Mouse (Mus musculus): ENCODE results near the gene S100a10. TPM values are rescaled to one million over a fixed set of nuclear protein-coding genes. Genes with fewer than 3 reads are reported as not detected.
"Not testable (repeated sequence)": the region's sequence is repeated elsewhere in the genome, so short reads cannot be mapped to it uniquely, and the experiment has no call there.

Gene S100a10
- polyA plus RNA-seq, 1 experiment from 2014 or later: 89.9 TPM

GRCm38 (mm10) chr3:93538486-93538885 is 16.4 kb upstream of the S100a10 start:
- Histone ChIP-seq H3K36me3 (ENCODE audit: control insufficient read depth, insufficient read depth, low read length) (no peaks in the 10 kb centered on the region), H3K9me3 (ENCODE audit: control insufficient read depth, low read length) (no peaks in the 10 kb centered on the region), H3K9ac (ENCODE audit: low read length) (no peak overlapping the region), H3K4me3 (ENCODE audit: low read depth, low read length) (no peak overlapping the region), H3K4me2 (ENCODE audit: low read depth, severe bottlenecking) (no peak overlapping the region), H3K27ac (replicated peaks; ENCODE audit: low read depth, low read length) (no peak overlapping the region), H3K27me3 (ENCODE audit: control insufficient read depth, insufficient read depth, low read length) (no peaks in the 10 kb centered on the region), H3K4me1 (ENCODE audit: control insufficient read depth, insufficient read depth, low read length) (no peaks in the 10 kb centered on the region)
- WGBS: 89% methylated on average over 2 of the region's 2 CpGs
- no peak for ATAC-seq (ENCODE audit: insufficient number of reproducible peaks, low FRiP score, low TSS enrichment, low read depth)
- no peak for DNase-seq (ENCODE audit: low spot score)

- no peak overlapping the region for H3K27ac ChIP-seq (replicated peaks; ENCODE audit: low read depth, low read length)
- H3K4me3 ChIP-seq (ENCODE audit: low read depth, low read length): no peak overlapping the region
- DNase-seq (ENCODE audit: low spot score): no peak
- H3K4me1 ChIP-seq (ENCODE audit: control insufficient read depth, insufficient read depth, low read length): no peaks in the 10 kb centered on the region
- 71% methylated on average over 2 of the region's 2 CpGs for WGBS
- no peak overlapping the region for H3K9ac ChIP-seq (ENCODE audit: low read length)
- ATAC-seq (ENCODE audit: insufficient number of reproducible peaks, low FRiP score, low TSS enrichment, low read depth): no peak
- H3K36me3 ChIP-seq (ENCODE audit: control insufficient read depth, insufficient read depth, low read length): no peaks in the 10 kb centered on the region
- H3K27me3 ChIP-seq (ENCODE audit: control insufficient read depth, insufficient read depth, low read length): no peaks in the 10 kb centered on the region
- H3K4me2 ChIP-seq (ENCODE audit: low read depth, severe bottlenecking): no peak overlapping the region
- H3K9me3 ChIP-seq (ENCODE audit: control insufficient read depth, low read length): no peaks in the 10 kb centered on the region
Measured at GRCm38 (mm10) chr3:93541501-93541900, 13.4 kb upstream of the S100a10 start.

GRCm38 (mm10) chr3:93544170-93544569 is 10.7 kb upstream of the S100a10 start:
- H3K4me3 ChIP-seq (ENCODE audit: low read depth, low read length); H3K27me3 ChIP-seq (ENCODE audit: control insufficient read depth, insufficient read depth, low read length); H3K9ac ChIP-seq (ENCODE audit: low read length); ATAC-seq (ENCODE audit: insufficient number of reproducible peaks, low FRiP score, low TSS enrichment, low read depth); H3K27ac ChIP-seq (replicated peaks; ENCODE audit: low read depth, low read length); DNase-seq (ENCODE audit: low spot score); H3K4me2 ChIP-seq (ENCODE audit: low read depth, severe bottlenecking); H3K9me3 ChIP-seq (ENCODE audit: control insufficient read depth, low read length); H3K36me3 ChIP-seq (ENCODE audit: control insufficient read depth, insufficient read depth, low read length); H3K4me1 ChIP-seq (ENCODE audit: control insufficient read depth, insufficient read depth, low read length): not testable (repeated sequence)
- 87% methylated on average over 6 of the region's 6 CpGs for WGBS

GRCm38 (mm10) chr3:93547099-93547648 is 7.7 kb upstream of the S100a10 start:
- ATAC-seq (ENCODE audit: insufficient number of reproducible peaks, low FRiP score, low TSS enrichment, low read depth): peak; percentile 51; the same call in 1 of the 2 replicates
- DNase-seq (ENCODE audit: low spot score): peak; percentile 87
- Histone ChIP-seq H3K9me3 (ENCODE audit: control insufficient read depth, low read length) (no peaks in the 10 kb centered on the region), H3K4me3 (ENCODE audit: low read depth, low read length) (no peak overlapping the region), H3K36me3 (ENCODE audit: control insufficient read depth, insufficient read depth, low read length) (no peaks in the 10 kb centered on the region), H3K27ac (replicated peaks; ENCODE audit: low read depth, low read length) (no peak overlapping the region), H3K27me3 (ENCODE audit: control insufficient read depth, insufficient read depth, low read length) (no peaks in the 10 kb centered on the region), H3K9ac (ENCODE audit: low read length) (no peak overlapping the region), H3K4me2 (ENCODE audit: low read depth, severe bottlenecking) (no peak overlapping the region), H3K4me1 (ENCODE audit: control insufficient read depth, insufficient read depth, low read length) (no peaks in the 10 kb centered on the region)
- WGBS: 34% methylated on average over 7 of the region's 7 CpGs

GRCm38 (mm10) chr3:93547749-93548540 is 6.9 kb upstream of the S100a10 start:
- no peak overlapping the region for H3K4me3 ChIP-seq (ENCODE audit: low read depth, low read length)
- DNase-seq (ENCODE audit: low spot score) (no peak), ATAC-seq (ENCODE audit: insufficient number of reproducible peaks, low FRiP score, low TSS enrichment, low read depth) (no peak)
- 78% methylated on average over 20 of the region's 20 CpGs for WGBS
- no peaks in the 10 kb centered on the region for H3K36me3 ChIP-seq (ENCODE audit: control insufficient read depth, insufficient read depth, low read length)
- H3K27me3 ChIP-seq (ENCODE audit: control insufficient read depth, insufficient read depth, low read length): no peaks in the 10 kb centered on the region
- no peak overlapping the region for H3K9ac ChIP-seq (ENCODE audit: low read length)
- H3K4me1 ChIP-seq (ENCODE audit: control insufficient read depth, insufficient read depth, low read length): no peaks in the 10 kb centered on the region
- no peaks in the 10 kb centered on the region for H3K9me3 ChIP-seq (ENCODE audit: control insufficient read depth, low read length)
- no peak overlapping the region for H3K27ac ChIP-seq (replicated peaks; ENCODE audit: low read depth, low read length)
- H3K4me2 ChIP-seq (ENCODE audit: low read depth, severe bottlenecking): no peak overlapping the region

GRCm38 (mm10) chr3:93548541-93549266 is 6.2 kb upstream of the S100a10 start:
- H3K9ac ChIP-seq (ENCODE audit: low read length): no peak overlapping the region
- DNase-seq (ENCODE audit: low spot score): no peak
- no peaks in the 10 kb centered on the region for H3K27me3 ChIP-seq (ENCODE audit: control insufficient read depth, insufficient read depth, low read length)
- no peaks in the 10 kb centered on the region for H3K4me1 ChIP-seq (ENCODE audit: control insufficient read depth, insufficient read depth, low read length)
- H3K4me3 ChIP-seq (ENCODE audit: low read depth, low read length): no peak overlapping the region
- no peak overlapping the region for H3K4me2 ChIP-seq (ENCODE audit: low read depth, severe bottlenecking)
- no peaks in the 10 kb centered on the region for H3K36me3 ChIP-seq (ENCODE audit: control insufficient read depth, insufficient read depth, low read length)
- H3K27ac ChIP-seq (replicated peaks; ENCODE audit: low read depth, low read length): no peak overlapping the region
- 75% methylated on average over 4 of the region's 6 CpGs for WGBS
- no peaks in the 10 kb centered on the region for H3K9me3 ChIP-seq (ENCODE audit: control insufficient read depth, low read length)
- no peak for ATAC-seq (ENCODE audit: insufficient number of reproducible peaks, low FRiP score, low TSS enrichment, low read depth)

- no peak overlapping the region for H3K9ac ChIP-seq (ENCODE audit: low read length)
Measured at GRCm38 (mm10) chr3:93549986-93550385, 4.9 kb upstream of the S100a10 start.

GRCm38 (mm10) chr3:93551950-93552901 is 2.7 kb upstream of the S100a10 start:
- DNase-seq (ENCODE audit: low spot score) (no peak), ATAC-seq (ENCODE audit: insufficient number of reproducible peaks, low FRiP score, low TSS enrichment, low read depth) (no peak)
- Histone ChIP-seq H3K4me1 (ENCODE audit: control insufficient read depth, insufficient read depth, low read length) (no peaks in the 10 kb centered on the region), H3K4me3 (ENCODE audit: low read depth, low read length) (no peak overlapping the region), H3K9me3 (ENCODE audit: control insufficient read depth, low read length) (no peaks in the 10 kb centered on the region), H3K27me3 (ENCODE audit: control insufficient read depth, insufficient read depth, low read length) (no peaks in the 10 kb centered on the region), H3K4me2 (ENCODE audit: low read depth, severe bottlenecking) (no peak overlapping the region), H3K9ac (ENCODE audit: low read length) (no peak overlapping the region), H3K36me3 (ENCODE audit: control insufficient read depth, insufficient read depth, low read length) (no peaks in the 10 kb centered on the region), H3K27ac (replicated peaks; ENCODE audit: low read depth, low read length) (no peak overlapping the region)
- 83% methylated on average over 5 of the region's 5 CpGs for WGBS

More at GRCm38 (mm10) chr3:93549986-93550385, 4.9 kb upstream of the S100a10 start:
- H3K4me2 ChIP-seq (ENCODE audit: low read depth, severe bottlenecking): no peak overlapping the region
- H3K9me3 ChIP-seq (ENCODE audit: control insufficient read depth, low read length): no peaks in the 10 kb centered on the region
- no peaks in the 10 kb centered on the region for H3K27me3 ChIP-seq (ENCODE audit: control insufficient read depth, insufficient read depth, low read length)
- H3K27ac ChIP-seq (replicated peaks; ENCODE audit: low read depth, low read length): no peak overlapping the region
- H3K4me1 ChIP-seq (ENCODE audit: control insufficient read depth, insufficient read depth, low read length): no peaks in the 10 kb centered on the region
- no peak overlapping the region for H3K4me3 ChIP-seq (ENCODE audit: low read depth, low read length)
- no peaks in the 10 kb centered on the region for H3K36me3 ChIP-seq (ENCODE audit: control insufficient read depth, insufficient read depth, low read length)
- ATAC-seq (ENCODE audit: insufficient number of reproducible peaks, low FRiP score, low TSS enrichment, low read depth) (no peak), DNase-seq (ENCODE audit: low spot score) (no peak)
- 82% methylated on average over 4 of the region's 4 CpGs for WGBS

All from limb, embryonic 11.5 days (tissue).